Mouse (Mus musculus) hindbrain, embryonic 15.5 days (tissue): ENCODE measurements around the gene Clspn. TPM values are rescaled to one million over a fixed set of nuclear protein-coding genes. Genes with fewer than 3 reads are reported as not detected.

ENCODE experiments used
- microRNA-seq: library from miRNA; unstranded; fragments of <30 nt; microRNA quantifications from one replicate; pipeline ENCODE4, GENCODE M21; 2016
- polyA plus RNA-seq: library from polyadenylated mRNA; unstranded; fragments of >200 nt; fragmentation: Nextera tagmentation; extraction: Ambion mirVana; gene quantifications from 2 replicates; pipeline ENCODE4 v1.2.1, GENCODE M21; 2015

Gene Clspn
- polyA plus RNA-seq, 1 experiment from 2014 or later = 9.5 TPM

Small RNA genes lying within 50 kb of the gene (microRNA-seq; reads per million reads assigned to microRNA genes)
- 0.65 reads per million for gene Mir7119

Other genes with a start within 250 kb of the Clspn start
- gene Adprhl2, start 235.2 kb upstream of the Clspn start, polyA plus RNA-seq = 78.6 and 86.1 TPM in 2 replicates
- gene Tekt2, start 231.2 kb upstream of the Clspn start, polyA plus RNA-seq = 10.7 and 11.4 TPM in 2 replicates
- 15.5 and 16.3 TPM in 2 replicates for gene Ago3, start 127.4 kb upstream of the Clspn start, polyA plus RNA-seq
- gene Ago1, start 88.4 kb upstream of the Clspn start, polyA plus RNA-seq = 9.2 and 11.7 TPM in 2 replicates
- gene Ago4, start 23.5 kb upstream of the Clspn start, polyA plus RNA-seq = 7.6 and 8.2 TPM in 2 replicates
- gene 5730409E04Rik, start 52.9 kb downstream of the Clspn start, polyA plus RNA-seq = 16.4 and 18.9 TPM in 2 replicates
- gene Psmb2, start 120.7 kb downstream of the Clspn start, polyA plus RNA-seq = 400 and 413 TPM in 2 replicates
- 0.32 and 0.51 TPM in 2 replicates for gene Tfap2e, start 179.3 kb downstream of the Clspn start, polyA plus RNA-seq
- gene Ncdn, start 196.5 kb downstream of the Clspn start, polyA plus RNA-seq = 130 and 146 TPM in 2 replicates
- 39.5 and 41.4 TPM in 2 replicates for gene AU040320, start 196.6 kb downstream of the Clspn start, polyA plus RNA-seq